Mouse (Mus musculus): ENCODE data around the gene Atf6b.

The Atf6b gene

GRCm38 (mm10) chr17:34670235-34670634 lies 23.3 kb downstream of the Atf6b start, which contains the start of gene Tnxb:
Gene Tnxb (plus strand): TSS chr17:34670535.
- no peak for DNase-seq (ENCODE audit: low read depth)

GRCm38 (mm10) chr17:34671151-34672066 lies 24.5 kb downstream of the Atf6b start:
- no peak for DNase-seq (ENCODE audit: low read depth)

- no peak for DNase-seq (ENCODE audit: low read depth)
Measured at GRCm38 (mm10) chr17:34672246-34672792, 25.4 kb downstream of the Atf6b start.

- DNase-seq (ENCODE audit: low read depth) = no peak
Measured at GRCm38 (mm10) chr17:34673139-34673538, 26.2 kb downstream of the Atf6b start.

- DNase-seq (ENCODE audit: low read depth) = no peak
Measured at GRCm38 (mm10) chr17:34674524-34675204, 27.7 kb downstream of the Atf6b start.

GRCm38 (mm10) chr17:34675205-34676092 lies 28.5 kb downstream of the Atf6b start:
- DNase-seq (ENCODE audit: low read depth) = no peak

GRCm38 (mm10) chr17:34676093-34676460 lies 29.1 kb downstream of the Atf6b start:
- DNase-seq (ENCODE audit: low read depth) = no peak

GRCm38 (mm10) chr17:34676671-34677070 lies 29.7 kb downstream of the Atf6b start:
- no peak for DNase-seq (ENCODE audit: low read depth)

- DNase-seq (ENCODE audit: low read depth) = no peak
Measured at GRCm38 (mm10) chr17:34680191-34680590, 33.2 kb downstream of the Atf6b start.

GRCm38 (mm10) chr17:34680621-34681020 lies 33.7 kb downstream of the Atf6b start:
- DNase-seq (ENCODE audit: low read depth) = no peak

- no peak for DNase-seq (ENCODE audit: low read depth)
Measured at GRCm38 (mm10) chr17:34681132-34681571, 34.2 kb downstream of the Atf6b start.

GRCm38 (mm10) chr17:34681881-34682536 lies 35.1 kb downstream of the Atf6b start:
- DNase-seq (ENCODE audit: low read depth) = no peak

- DNase-seq (ENCODE audit: low read depth) = no peak
Measured at GRCm38 (mm10) chr17:34683179-34683578, 36.2 kb downstream of the Atf6b start.

- DNase-seq (ENCODE audit: low read depth) = no peak
Measured at GRCm38 (mm10) chr17:34683686-34684220, 36.8 kb downstream of the Atf6b start.

GRCm38 (mm10) chr17:34684253-34684893 lies 37.4 kb downstream of the Atf6b start:
- DNase-seq (ENCODE audit: low read depth) = no peak

GRCm38 (mm10) chr17:34685120-34686110 lies 38.5 kb downstream of the Atf6b start:
- DNase-seq (ENCODE audit: low read depth) = no peak

- no peak for DNase-seq (ENCODE audit: low read depth)
Measured at GRCm38 (mm10) chr17:34688889-34689288, 41.9 kb downstream of the Atf6b start.

GRCm38 (mm10) chr17:34690458-34690857 lies 43.5 kb downstream of the Atf6b start:
- DNase-seq (ENCODE audit: low read depth) = no peak

GRCm38 (mm10) chr17:34692906-34693305 lies 46.0 kb downstream of the Atf6b start:
- no peak for DNase-seq (ENCODE audit: low read depth)
